Mouse (Mus musculus): ENCODE data around the gene Krtap4-8.
"Not testable (repeated sequence)": the region's sequence is repeated elsewhere in the genome, so short reads cannot be mapped to it uniquely, and the experiment has no call there.

Krtap4-8 gene

DNA sequence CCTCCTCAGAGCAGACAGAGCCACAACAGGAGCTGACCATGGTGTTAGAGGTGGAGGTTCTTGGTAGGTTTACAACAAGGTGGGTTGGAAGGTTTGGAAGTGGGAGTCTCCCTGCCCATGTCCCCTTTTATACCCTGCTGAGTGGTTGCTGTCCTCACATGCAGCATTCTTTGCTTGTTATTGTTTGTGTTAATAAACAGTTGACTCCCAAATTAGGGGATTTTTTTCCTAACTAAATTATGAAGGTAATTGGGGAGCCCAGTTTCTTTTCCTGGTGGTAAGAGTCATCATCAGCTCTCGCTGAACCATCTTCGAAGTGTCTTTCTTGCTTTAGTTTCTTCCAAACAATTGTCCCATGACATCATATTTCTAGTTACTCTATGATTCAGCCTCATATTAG is at the start of gene Krtap4-8:
Gene Krtap4-8 (minus strand): TSS at position 101 of the 400 bp plus-strand sequence.
- DNase-seq: no peak

DNA sequence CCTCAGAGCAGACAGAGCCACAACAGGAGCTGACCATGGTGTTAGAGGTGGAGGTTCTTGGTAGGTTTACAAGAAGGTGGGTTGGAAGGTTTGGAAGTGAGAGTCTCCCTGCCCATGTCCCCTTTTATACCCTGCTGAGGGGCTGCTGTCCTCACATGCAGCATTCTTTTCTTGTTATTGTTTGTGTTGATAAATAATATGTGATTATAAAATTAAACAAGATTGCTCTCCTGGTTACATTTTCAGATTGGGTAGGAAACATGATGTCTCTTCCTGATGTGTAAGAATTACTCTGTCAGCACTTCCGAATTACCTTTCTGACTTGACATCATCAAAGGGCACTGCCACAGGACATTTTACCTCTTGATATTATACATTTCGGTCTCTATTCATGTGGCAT is 35.1 kb upstream of the Krtap4-8 start, which contains the start of gene Gm11564:
Gene Gm11564 (minus strand): TSS at position 101 of the 400 bp plus-strand sequence.
- not testable (repeated sequence) for DNase-seq

DNA sequence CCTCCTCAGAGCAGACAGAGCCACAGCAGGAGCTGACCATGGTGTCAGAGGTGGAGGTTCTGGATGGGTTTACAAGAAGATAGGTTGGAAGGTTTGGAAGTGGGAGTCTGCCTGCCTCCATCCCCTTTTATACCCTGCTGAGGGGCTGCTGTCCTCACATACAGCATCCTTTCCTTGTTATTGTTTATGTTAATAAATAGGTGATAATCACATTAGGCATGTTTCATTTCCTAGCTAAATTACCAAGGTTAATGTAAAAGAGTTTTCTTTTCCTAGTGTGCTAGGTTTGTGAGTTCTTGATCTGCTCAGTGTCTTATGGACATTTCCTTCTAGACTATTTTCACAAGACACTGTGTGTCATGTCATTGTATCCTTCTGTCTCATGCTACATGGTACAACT is 29.3 kb upstream of the Krtap4-8 start, which contains the start of gene Krtap4-13:
Gene Krtap4-13 (minus strand): TSS at position 101 of the 400 bp plus-strand sequence.
- DNase-seq: not testable (repeated sequence)

DNA sequence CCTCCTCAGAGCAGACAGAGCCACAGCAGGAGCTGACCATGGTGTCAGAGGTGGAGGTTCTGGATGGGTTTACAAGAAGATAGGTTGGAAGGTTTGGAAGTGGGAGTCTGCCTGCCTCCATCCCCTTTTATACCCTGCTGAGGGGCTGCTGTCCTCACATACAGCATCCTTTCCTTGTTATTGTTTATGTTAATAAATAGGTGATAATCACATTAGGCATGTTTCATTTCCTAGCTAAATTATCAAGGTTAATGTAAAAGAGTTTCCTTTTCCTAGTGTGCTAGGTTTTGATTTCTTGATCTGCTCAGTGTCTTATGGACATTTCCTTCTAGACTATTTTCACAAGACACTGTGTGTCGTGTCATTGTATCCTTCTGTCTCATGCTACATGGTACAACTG is 23.8 kb upstream of the Krtap4-8 start, which contains the start of gene Gm11554:
Gene Gm11554 (minus strand): TSS at position 101 of the 400 bp plus-strand sequence.
- DNase-seq: not testable (repeated sequence)

DNA sequence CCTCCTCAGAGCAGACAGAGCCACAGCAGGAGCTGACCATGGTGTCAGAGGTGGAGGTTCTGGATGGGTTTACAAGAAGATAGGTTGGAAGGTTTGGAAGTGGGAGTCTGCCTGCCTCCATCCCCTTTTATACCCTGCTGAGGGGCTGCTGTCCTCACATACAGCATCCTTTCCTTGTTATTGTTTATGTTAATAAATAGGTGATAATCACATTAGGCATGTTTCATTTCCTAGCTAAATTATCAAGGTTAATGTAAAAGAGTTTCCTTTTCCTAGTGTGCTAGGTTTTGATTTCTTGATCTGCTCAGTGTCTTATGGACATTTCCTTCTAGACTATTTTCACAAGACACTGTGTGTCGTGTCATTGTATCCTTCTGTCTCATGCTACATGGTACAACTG is 18.3 kb upstream of the Krtap4-8 start, which contains the start of gene Gm11569:
Gene Gm11569 (minus strand): TSS at position 101 of the 400 bp plus-strand sequence.
- DNase-seq: not testable (repeated sequence)

DNA sequence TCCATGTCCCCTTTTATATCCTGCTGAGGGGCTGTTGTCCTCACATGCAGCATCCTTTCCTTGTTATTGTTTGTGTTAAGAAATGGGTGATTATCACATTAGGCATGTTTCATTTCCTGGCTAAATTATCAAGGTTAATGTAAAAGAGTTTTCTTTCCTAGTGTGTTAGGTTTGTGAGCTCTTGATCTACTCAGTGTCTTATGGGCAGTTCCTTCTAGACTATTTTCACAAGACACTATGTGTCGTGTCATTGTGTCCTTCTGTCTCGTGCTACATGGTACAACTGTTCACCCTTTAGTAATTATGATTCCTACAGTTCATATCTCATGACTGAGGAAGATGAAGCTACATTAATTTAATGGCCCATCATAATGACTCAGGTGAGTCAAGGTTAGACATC is 12.9 kb upstream of the Krtap4-8 start, which contains the start of gene Gm11596:
Gene Gm11596 (minus strand): TSS at position 101 of the 400 bp plus-strand sequence.
- no peak for DNase-seq

DNA sequence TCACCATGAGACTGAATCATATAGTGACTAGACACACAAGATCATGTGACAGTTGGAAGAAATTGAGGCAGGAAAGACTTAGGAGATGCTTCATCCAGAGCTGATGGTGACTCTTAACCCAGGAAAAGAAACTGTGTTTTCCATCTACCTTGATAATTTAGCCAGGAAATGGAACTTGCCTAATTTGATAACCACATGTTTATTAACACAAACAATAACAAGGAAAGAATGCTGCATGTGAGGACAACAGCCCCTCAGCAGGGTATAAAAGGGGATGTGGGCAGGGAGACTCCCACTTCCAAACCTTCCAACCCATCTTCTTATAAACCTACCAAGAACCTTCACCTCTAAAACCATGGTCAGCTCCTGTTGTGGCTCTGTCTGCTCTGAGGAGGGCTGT is 4.4 kb upstream of the Krtap4-8 start, which contains the start of gene Krtap4-9:
Gene Krtap4-9 (plus strand): TSS at position 301 of the 400 bp plus-strand sequence.
- not testable (repeated sequence) for DNase-seq

DNA sequence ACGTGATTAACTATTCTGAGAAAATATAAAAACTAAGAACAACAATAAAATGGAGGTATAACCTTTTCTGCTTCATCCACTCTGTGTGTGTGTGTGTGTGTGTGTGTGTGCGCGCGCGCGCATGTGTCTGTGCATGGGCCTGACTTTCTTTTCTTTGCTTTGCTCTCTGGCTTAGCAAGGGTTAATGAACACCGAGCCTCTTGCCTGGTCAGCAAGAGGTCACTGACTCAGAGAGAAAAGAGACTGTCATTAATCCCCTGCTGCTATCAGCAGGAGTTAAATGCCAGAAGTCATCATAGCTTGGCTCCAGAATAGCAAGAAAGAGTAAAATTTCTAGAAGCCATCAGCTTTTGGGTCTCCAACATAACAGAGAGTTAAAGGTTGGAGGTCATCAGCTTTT is 2.1 kb downstream of the Krtap4-8 start:
- DNase-seq: no peak

DNA sequence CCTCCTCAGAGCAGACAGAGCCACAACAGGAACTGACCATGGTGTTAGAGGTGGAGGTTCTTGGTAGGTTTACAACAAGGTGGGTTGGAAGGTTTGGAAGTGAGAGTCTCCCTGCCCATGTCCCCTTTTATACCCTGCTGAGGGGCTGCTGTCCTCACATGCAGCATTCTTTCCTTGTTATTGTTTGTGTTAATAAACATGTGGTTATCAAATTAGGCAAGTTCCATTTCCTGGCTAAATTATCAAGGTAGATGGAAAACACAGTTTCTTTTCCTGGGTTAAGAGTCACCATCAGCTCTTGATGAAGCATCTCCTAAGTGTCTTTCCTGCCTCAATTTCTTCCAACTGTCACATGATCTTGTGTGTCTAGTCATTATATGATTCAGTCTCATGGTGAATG is 7.7 kb downstream of the Krtap4-8 start, which contains the start of gene Gm11595:
Gene Gm11595 (minus strand): TSS at position 101 of the 400 bp plus-strand sequence.
- not testable (repeated sequence) for DNase-seq

DNA sequence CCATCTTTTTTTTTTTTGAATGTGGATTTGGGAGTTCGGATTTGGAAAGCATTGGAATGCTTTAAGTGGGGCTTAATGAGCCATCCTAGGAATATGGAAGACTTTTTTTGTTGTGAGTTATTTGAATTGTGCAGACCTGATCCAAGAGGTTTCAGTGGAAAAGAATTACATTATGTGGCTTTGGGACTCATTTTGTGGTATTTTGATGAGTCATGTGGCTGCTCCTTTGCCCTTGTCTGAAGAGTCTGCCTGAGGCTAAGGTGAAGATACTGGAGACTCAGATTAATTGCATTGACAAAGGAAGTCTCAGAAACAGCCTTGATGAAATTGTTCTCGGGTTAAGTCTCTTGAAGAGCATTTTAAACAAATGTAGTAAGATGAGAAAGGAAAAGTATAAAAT is 12.1 kb downstream of the Krtap4-8 start:
- no peak for DNase-seq

DNA sequence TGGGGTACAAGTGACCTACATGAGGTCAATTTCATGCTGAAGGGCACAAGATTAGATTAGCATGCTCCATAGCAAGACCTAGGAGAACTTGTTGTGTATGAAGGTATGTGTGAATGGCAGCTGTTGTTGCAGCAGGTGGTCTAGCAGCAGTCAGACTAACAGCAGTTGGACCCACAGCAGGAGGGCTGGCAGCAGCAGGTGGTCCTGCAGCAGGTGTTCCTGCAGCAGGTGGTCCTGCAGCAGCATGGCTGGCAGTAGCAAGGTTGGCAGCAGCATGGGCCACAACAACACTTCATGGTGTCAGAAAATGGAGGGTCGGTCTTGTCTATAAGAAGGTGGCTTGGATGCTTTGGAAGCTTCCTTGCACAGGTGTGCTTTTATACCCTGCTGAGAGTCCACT is 21.6 kb downstream of the Krtap4-8 start:
- no peak for DNase-seq

DNA sequence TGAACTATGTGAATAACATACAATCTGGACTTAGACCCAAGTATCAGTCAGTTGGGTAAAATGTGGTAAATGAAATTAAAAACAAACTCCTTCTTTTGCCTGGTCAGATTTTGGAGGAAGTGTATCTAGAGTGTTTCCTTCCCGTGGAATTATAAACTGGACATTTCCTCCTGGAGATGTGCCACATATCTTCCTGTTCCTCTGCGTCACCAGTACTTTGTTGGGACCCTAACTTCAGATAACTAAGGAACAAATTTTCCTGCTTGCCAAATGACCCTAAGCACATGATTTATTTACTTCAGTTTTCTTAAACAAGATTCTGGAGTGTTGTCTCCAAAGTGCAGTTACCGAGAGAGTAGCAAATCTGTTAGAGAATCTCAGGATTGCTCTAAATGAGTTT is 36.5 kb downstream of the Krtap4-8 start:
- no peak for DNase-seq

DNA sequence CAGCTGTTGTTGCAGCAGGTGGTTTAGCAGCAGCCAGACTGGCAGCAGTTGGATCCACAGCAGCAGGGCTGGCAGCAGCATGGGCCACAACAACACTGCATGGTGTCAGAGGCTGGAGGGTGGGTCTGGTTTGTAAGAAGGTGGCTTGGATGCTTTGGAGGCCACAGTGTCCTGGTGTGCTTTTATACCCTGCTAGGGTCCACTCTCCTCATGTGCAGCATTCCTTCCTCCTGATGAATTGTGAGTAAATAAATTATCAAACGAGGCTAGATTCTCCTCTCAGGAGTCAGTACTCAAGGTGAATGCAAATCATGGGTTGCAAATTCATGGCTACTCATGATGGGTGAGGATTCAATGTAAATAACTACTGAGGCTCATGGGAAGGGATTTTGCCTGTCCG is 46.3 kb downstream of the Krtap4-8 start, which contains the start of gene Gm14180:
Gene Gm14180 (minus strand): TSS at position 101 of the 400 bp plus-strand sequence.
- no peak for DNase-seq

Data from kidney, postnatal 10 days (tissue).